Mouse (Mus musculus): ENCODE data around the gene Gatm. TPM values are rescaled to one million over a fixed set of nuclear protein-coding genes. Genes with fewer than 3 reads are reported as not detected.

Gatm gene
- polyA plus RNA-seq (2015; fragmentation: Nextera tagmentation; extraction: Ambion mirVana): 11.0 and 12.4 TPM in 2 replicates

DNA sequence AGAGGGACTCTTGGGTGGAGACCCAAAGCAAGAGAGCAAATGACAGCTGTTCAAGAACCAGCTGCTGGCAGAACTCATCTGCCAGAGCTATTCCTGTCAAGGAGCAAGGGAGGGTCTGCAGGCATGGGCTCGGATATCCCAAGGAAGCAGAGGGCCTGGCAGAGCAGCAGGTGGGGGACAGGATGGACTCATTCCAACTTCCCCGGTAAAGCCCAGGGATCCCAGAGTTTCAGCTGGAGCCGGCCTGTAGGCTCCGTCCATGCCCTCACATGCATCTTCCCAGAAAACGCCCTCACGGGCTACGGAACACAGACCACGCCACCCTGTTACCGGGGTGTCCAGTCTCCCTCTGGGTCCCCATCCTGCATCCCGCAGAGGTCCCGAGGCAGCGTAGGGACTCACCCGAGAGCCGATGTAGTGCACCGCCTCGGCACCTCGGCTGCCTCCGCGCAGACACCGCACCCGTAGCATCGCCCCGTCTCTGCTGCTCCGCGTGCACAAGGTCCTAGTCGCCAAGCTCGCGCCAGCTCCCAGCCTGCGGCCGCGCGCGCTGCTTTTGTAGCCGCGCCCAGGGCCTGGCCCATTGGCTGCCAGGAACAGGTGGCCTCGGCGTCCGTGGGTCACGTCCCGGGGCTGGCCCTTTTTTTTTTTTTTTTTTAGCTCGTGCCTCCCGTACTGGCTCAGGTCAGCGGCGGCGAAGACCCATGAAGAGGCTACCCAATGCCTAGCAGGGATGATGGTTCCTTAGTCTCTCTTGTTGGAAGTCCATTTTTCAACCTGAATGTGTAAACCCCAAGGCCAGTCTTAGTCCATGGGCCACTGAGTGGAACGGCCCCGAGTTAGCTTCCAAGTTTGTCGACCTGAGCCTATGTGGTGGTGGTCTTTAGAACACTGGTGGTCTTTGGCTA is at the start of gene Gatm:
TSS of gene Gatm (minus strand) at position 558 of the 908 bp plus-strand sequence.
- peak within 1 kb of the TSS; percentile 62 for H3K4me3 ChIP-seq
- H3K27ac ChIP-seq: no peak within 1 kb of the TSS
- H3K4me1 ChIP-seq (replicated peaks): peaks cover 9% of the 10 kb centered on the region
- 4% methylated on average over 48 of the region's 48 CpGs for WGBS
- peaks cover 8% of the 10 kb centered on the region; the same call in 1 of the 2 replicates for H3K27me3 ChIP-seq
- no peaks in the 10 kb centered on the region for H3K36me3 ChIP-seq
- no peaks in the 10 kb centered on the region for H3K9me3 ChIP-seq (replicated peaks)
- peak within 1 kb of the TSS; percentile 96 for H3K4me2 ChIP-seq
- peak; percentile 80 for ATAC-seq (replicated peaks; ENCODE audit: insufficient number of reproducible peaks, insufficient read depth, low FRiP score, low read depth)
- peak within 1 kb of the TSS; percentile 62 for H3K9ac ChIP-seq

DNA sequence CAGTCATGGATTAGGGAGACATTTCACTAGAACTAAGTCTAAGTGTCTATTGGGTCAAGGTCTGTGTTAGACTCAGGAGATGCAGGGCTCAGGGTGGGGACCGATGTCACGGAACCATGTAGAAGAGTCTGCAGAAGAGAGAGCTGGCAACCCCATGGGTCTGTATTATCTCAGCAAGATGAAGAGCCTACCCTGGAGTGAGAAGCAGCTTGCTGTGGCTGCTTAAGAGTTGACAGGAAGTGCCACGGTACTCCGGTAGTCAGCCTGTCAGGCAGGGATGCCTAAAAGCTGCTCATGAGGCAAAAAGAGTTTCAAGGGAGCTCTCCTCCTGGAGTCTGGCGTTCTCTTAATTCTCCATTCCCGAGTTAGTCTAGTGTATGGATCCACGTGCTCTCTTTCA is 48.7 kb upstream of the Gatm start:
- Histone ChIP-seq H3K4me3 (no peak overlapping the region), H3K9ac (no peak overlapping the region), H3K4me1 (replicated peaks) (no peaks in the 10 kb centered on the region), H3K27me3 (no peaks in the 10 kb centered on the region), H3K4me2 (no peak overlapping the region), H3K27ac (no peak overlapping the region), H3K9me3 (replicated peaks) (no peaks in the 10 kb centered on the region), H3K36me3 (no peaks in the 10 kb centered on the region)
- no peak for ATAC-seq (replicated peaks; ENCODE audit: insufficient number of reproducible peaks, insufficient read depth, low FRiP score, low read depth)
- 71% methylated on average over 7 of the region's 7 CpGs for WGBS

GRCm38 (mm10) chr2:122657707-122658524 is 46.8 kb upstream of the Gatm start:
- no peaks in the 10 kb centered on the region for H3K36me3 ChIP-seq
- H3K27ac ChIP-seq: no peak overlapping the region
- no peak for ATAC-seq (replicated peaks; ENCODE audit: insufficient number of reproducible peaks, insufficient read depth, low FRiP score, low read depth)
- no peaks in the 10 kb centered on the region for H3K27me3 ChIP-seq
- no peak overlapping the region for H3K4me2 ChIP-seq
- H3K9me3 ChIP-seq (replicated peaks): no peaks in the 10 kb centered on the region
- no peak overlapping the region for H3K9ac ChIP-seq
- 84% methylated on average over 11 of the region's 11 CpGs for WGBS
- no peaks in the 10 kb centered on the region for H3K4me1 ChIP-seq (replicated peaks)
- no peak overlapping the region for H3K4me3 ChIP-seq

DNA sequence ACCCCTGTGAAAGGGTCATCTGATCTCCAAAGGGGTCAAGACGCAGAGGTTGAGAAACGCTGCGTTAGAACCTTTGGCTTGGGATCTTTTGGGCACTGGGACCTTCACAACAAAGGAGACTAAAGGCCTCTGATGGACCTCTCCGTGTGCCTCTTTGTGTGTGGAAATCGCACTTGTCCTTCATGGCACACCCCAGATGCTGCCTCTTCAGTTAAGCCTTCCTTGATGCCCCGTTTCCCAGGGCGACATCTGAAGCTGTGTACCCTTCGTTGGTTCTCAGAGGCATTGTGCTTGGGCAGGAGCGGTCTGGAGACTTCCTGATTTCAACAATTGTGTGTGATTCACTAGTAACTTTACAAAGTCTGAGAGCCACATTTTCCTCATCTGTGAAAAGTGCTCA is 45.7 kb upstream of the Gatm start:
- no peak overlapping the region for H3K9ac ChIP-seq
- no peaks in the 10 kb centered on the region for H3K4me1 ChIP-seq (replicated peaks)
- H3K36me3 ChIP-seq: no peaks in the 10 kb centered on the region
- H3K9me3 ChIP-seq (replicated peaks): no peaks in the 10 kb centered on the region
- 76% methylated on average over 9 of the region's 9 CpGs for WGBS
- H3K4me3 ChIP-seq: no peak overlapping the region
- no peak overlapping the region for H3K27ac ChIP-seq
- no peak for ATAC-seq (replicated peaks; ENCODE audit: insufficient number of reproducible peaks, insufficient read depth, low FRiP score, low read depth)
- H3K27me3 ChIP-seq: no peaks in the 10 kb centered on the region
- no peak overlapping the region for H3K4me2 ChIP-seq

- no peaks in the 10 kb centered on the region for H3K27me3 ChIP-seq
- H3K4me1 ChIP-seq (replicated peaks): no peaks in the 10 kb centered on the region
- no peak overlapping the region for H3K9ac ChIP-seq
- no peaks in the 10 kb centered on the region for H3K9me3 ChIP-seq (replicated peaks)
- ATAC-seq (replicated peaks; ENCODE audit: insufficient number of reproducible peaks, insufficient read depth, low FRiP score, low read depth): no peak
- H3K36me3 ChIP-seq: no peaks in the 10 kb centered on the region
- WGBS: 43% methylated on average over 2 of the region's 2 CpGs
- H3K27ac ChIP-seq: no peak overlapping the region
- no peak overlapping the region for H3K4me3 ChIP-seq
- no peak overlapping the region for H3K4me2 ChIP-seq
Measured at GRCm38 (mm10) chr2:122656052-122656451, 44.9 kb upstream of the Gatm start.

- Histone ChIP-seq H3K4me3 (no peak overlapping the region), H3K9me3 (replicated peaks) (no peaks in the 10 kb centered on the region), H3K36me3 (no peaks in the 10 kb centered on the region), H3K27ac (peak overlapping the region; percentile 25; the same call in 1 of the 2 replicates), H3K9ac (no peak overlapping the region), H3K4me1 (replicated peaks) (no peaks in the 10 kb centered on the region), H3K4me2 (peak overlapping the region; percentile 15; the same call in 1 of the 2 replicates), H3K27me3 (no peaks in the 10 kb centered on the region)
- peak; percentile 48; the same call in 1 of the 2 replicates for ATAC-seq (replicated peaks; ENCODE audit: insufficient number of reproducible peaks, insufficient read depth, low FRiP score, low read depth)
- WGBS: 46% methylated on average over 17 of the region's 17 CpGs
Measured at GRCm38 (mm10) chr2:122652096-122653084, 41.3 kb upstream of the Gatm start.

- Histone ChIP-seq H3K9ac (no peak overlapping the region), H3K4me1 (replicated peaks) (peaks cover 5% of the 10 kb centered on the region), H3K9me3 (replicated peaks) (no peaks in the 10 kb centered on the region), H3K4me3 (no peak overlapping the region), H3K27me3 (peaks cover 27% of the 10 kb centered on the region), H3K4me2 (no peak overlapping the region), H3K27ac (no peak overlapping the region), H3K36me3 (no peaks in the 10 kb centered on the region)
- ATAC-seq (replicated peaks; ENCODE audit: insufficient number of reproducible peaks, insufficient read depth, low FRiP score, low read depth): no peak
- 37% methylated on average over 5 of the region's 5 CpGs for WGBS
Measured at GRCm38 (mm10) chr2:122638673-122639072, 27.6 kb upstream of the Gatm start.

- 35% methylated on average over 12 of the region's 12 CpGs for WGBS
- no peaks in the 10 kb centered on the region for H3K9me3 ChIP-seq (replicated peaks)
- H3K9ac ChIP-seq: 0 out of 2 replicates have a peak overlapping the region, but pooled peaks have one; percentile 44
- H3K27me3 ChIP-seq: peaks cover 27% of the 10 kb centered on the region
- peak overlapping the region; percentile 51 for H3K4me3 ChIP-seq
- H3K36me3 ChIP-seq: peaks cover 6% of the 10 kb centered on the region; the same call in 1 of the 2 replicates
- H3K4me2 ChIP-seq: peak overlapping the region; percentile 81
- H3K4me1 ChIP-seq (replicated peaks): peaks cover 5% of the 10 kb centered on the region
- no peak for ATAC-seq (replicated peaks; ENCODE audit: insufficient number of reproducible peaks, insufficient read depth, low FRiP score, low read depth)
- no peak overlapping the region for H3K27ac ChIP-seq
Measured at GRCm38 (mm10) chr2:122638029-122638428, 26.9 kb upstream of the Gatm start.

GRCm38 (mm10) chr2:122637526-122637997 is 26.5 kb upstream of the Gatm start:
- Histone ChIP-seq H3K9ac (0 out of 2 replicates have a peak overlapping the region, but pooled peaks have one; percentile 44), H3K4me1 (replicated peaks) (peaks cover 5% of the 10 kb centered on the region), H3K4me3 (peak overlapping the region; percentile 51), H3K4me2 (peak overlapping the region; percentile 81), H3K27ac (no peak overlapping the region), H3K9me3 (replicated peaks) (no peaks in the 10 kb centered on the region), H3K27me3 (peaks cover 27% of the 10 kb centered on the region), H3K36me3 (peaks cover 9% of the 10 kb centered on the region; the same call in 1 of the 2 replicates)
- ATAC-seq (replicated peaks; ENCODE audit: insufficient number of reproducible peaks, insufficient read depth, low FRiP score, low read depth): 0 out of 2 replicates have a peak, but pooled peaks have one; percentile 50
- under 1% methylated on average over 36 of the region's 36 CpGs for WGBS

DNA sequence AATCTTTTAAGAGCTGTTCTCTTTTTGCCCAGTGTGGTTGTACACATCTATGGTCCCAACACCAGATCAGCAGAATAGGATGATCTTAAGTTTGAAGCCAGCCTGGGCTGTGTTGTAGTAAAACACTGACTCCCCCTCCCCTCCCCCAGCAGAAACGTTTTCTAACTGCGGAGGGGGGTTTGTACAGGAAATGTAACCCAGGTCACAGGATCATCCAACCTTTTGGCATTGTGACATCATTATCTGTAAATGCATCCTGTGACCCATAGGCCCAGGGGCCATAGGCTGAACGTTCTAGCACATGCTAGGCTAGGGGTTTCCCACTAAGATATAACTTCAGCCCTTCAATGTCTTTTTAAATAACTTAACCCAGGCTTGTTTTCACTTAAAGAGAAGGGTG is 25.6 kb upstream of the Gatm start, which contains the start of gene AA467197:
TSS of gene AA467197 (plus strand) at position 301 of the 400 bp plus-strand sequence.
- no peak within 1 kb of the TSS for H3K27ac ChIP-seq
- no peaks in the 10 kb centered on the region for H3K9me3 ChIP-seq (replicated peaks)
- 42% methylated on average over 3 of the region's 3 CpGs for WGBS
- peaks cover 9% of the 10 kb centered on the region; the same call in 1 of the 2 replicates for H3K36me3 ChIP-seq
- H3K4me2 ChIP-seq: peak within 1 kb of the TSS; percentile 81
- 0 out of 2 replicates have a peak within 1 kb of the TSS, but pooled peaks have one; percentile 44 for H3K9ac ChIP-seq
- peaks cover 27% of the 10 kb centered on the region for H3K27me3 ChIP-seq
- peaks cover 13% of the 10 kb centered on the region for H3K4me1 ChIP-seq (replicated peaks)
- peak within 1 kb of the TSS; percentile 51 for H3K4me3 ChIP-seq
- ATAC-seq (replicated peaks; ENCODE audit: insufficient number of reproducible peaks, insufficient read depth, low FRiP score, low read depth): no peak

Measured in heart, embryonic 15.5 days (tissue).